Mouse (Mus musculus) forebrain, postnatal 0 days (tissue): ENCODE data around the gene Teddm1a. TPM values are rescaled to one million over a fixed set of nuclear protein-coding genes. Genes with fewer than 3 reads are reported as not detected.

Experiments used
- ATAC-seq: fragments of 200-750 bp; cut with Nextera tagmentation; 2 replicates; pipeline ENCODE4 v1.8.0; 2017; ENCODE audit warnings: mild to moderate bottlenecking, moderate library complexity
- DNase-seq: peaks from one replicate; pipeline ENCODE4 v3.0.0-alpha.2; 2015
- H3K27ac ChIP-seq: fragments of 300-500 bp; sonication (generic); 2 replicates; pipeline ENCODE4 v1.5.1; 2014; ENCODE audit warnings: low read depth, mild to moderate bottlenecking, antibody characterized with exemption, low read length, moderate library complexity, mixed read lengths
- H3K27me3 ChIP-seq: fragments of 300-500 bp; sonication (generic); 2 replicates; pipeline ENCODE4 v1.6.1; 2014; ENCODE audit warnings: mild to moderate bottlenecking, low read length, mixed read lengths; ENCODE audit not compliant: insufficient read depth
- H3K36me3 ChIP-seq: fragments of 300-500 bp; sonication (generic); 2 replicates; pipeline ENCODE4 v1.6.1; 2014; ENCODE audit warnings: mild to moderate bottlenecking, moderate library complexity; ENCODE audit not compliant: insufficient read depth
- H3K4me1 ChIP-seq: fragments of 300-500 bp; sonication (generic); 2 replicates; pipeline ENCODE4 v1.6.1; 2014; ENCODE audit warnings: antibody characterized with exemption; ENCODE audit not compliant: insufficient read depth
- H3K4me2 ChIP-seq: fragments of 300-500 bp; sonication (generic); 2 replicates; pipeline ENCODE4 v1.6.1; 2014; ENCODE audit warnings: low read depth, mild to moderate bottlenecking, moderate library complexity
- H3K4me3 ChIP-seq: fragments of 300-500 bp; sonication (generic); 2 replicates; pipeline ENCODE4 v1.5.1; 2014; ENCODE audit warnings: low read depth, low read length, mixed read lengths
- H3K9ac ChIP-seq: fragments of 300-500 bp; sonication (generic); 2 replicates; pipeline ENCODE4 v1.6.1; 2014; ENCODE audit warnings: mild to moderate bottlenecking
- H3K9me3 ChIP-seq: fragments of 300-500 bp; sonication (generic); 2 replicates; pipeline ENCODE4 v1.6.1; 2016; ENCODE audit warnings: low read length
- CTCF ChIP-seq: sonication (generic); IDR thresholded peaks from 2 replicates; pipeline ENCODE4 v1.5.1; 2016; ENCODE audit warnings: antibody characterized with exemption, control low read depth, low read depth
- WGBS: fragments of 180-500 bp; shearing (Covaris S2); extraction: QIAGEN DNeasy Blood & Tissue Kit; methylation state at CpG from one replicate; pipeline ENCODE4 v1.1.7; 2014; 5-methylcytosine and 5-hydroxymethylcytosine counted together
- polyA plus RNA-seq: library from polyadenylated mRNA; unstranded; fragments of >200 nt; fragmentation: Nextera tagmentation; extraction: Ambion mirVana; gene quantifications from 2 replicates; pipeline ENCODE4 v1.2.1, GENCODE M21; 2015
- total RNA-seq: library from RNA; depleted of rRNA; stranded (reverse); fragments of >200 nt; gene quantifications from 2 replicates; pipeline ENCODE4 v1.2.3, GENCODE M21; 2014

The Teddm1a gene
- total and polyA plus RNA-seq, 2 experiments from 2014 or later = 0.11 TPM; not detected in 1

- no peaks in the 10 kb centered on the region for H3K9me3 ChIP-seq
- DNase-seq (no peak), ATAC-seq (no peak)
- H3K4me1 ChIP-seq = peaks cover 20% of the 10 kb centered on the region; the same call in 1 of the 2 replicates
- no peak for TF ChIP-seq CTCF
- no peak overlapping the region for H3K27ac ChIP-seq
- no peak overlapping the region for H3K9ac ChIP-seq
- no peak overlapping the region for H3K4me2 ChIP-seq
- H3K4me3 ChIP-seq = no peak overlapping the region
- H3K27me3 ChIP-seq = no peaks in the 10 kb centered on the region
- WGBS = 95% methylated on average over 14 of the region's 14 CpGs
- peaks cover 64% of the 10 kb centered on the region for H3K36me3 ChIP-seq
These were observed 12.7 kb downstream of the Teddm1a start for GRCm38 (mm10) chr1:153904236-153904635.

DNA sequence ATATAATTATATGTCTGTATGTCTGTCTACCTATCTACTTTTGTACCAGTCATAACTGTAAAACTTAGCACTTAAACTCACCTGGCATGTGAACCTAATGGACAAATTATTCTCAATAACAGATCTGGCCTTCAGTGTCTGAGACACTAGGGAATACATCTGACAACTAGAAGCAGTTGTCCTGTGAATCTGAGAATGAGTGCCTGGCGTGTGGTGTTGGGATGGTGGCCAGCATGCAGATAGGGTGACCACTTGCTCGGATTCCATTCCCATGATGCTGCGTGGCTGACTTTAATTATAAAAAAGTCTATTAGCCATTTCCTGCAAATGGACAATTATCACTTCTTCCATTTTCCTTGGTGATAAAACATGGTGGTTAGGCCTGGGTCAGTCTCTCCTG lies 14.3 kb downstream of the Teddm1a start:
- Histone ChIP-seq H3K36me3 (peaks cover 77% of the 10 kb centered on the region), H3K4me3 (no peak overlapping the region), H3K27ac (no peak overlapping the region), H3K4me1 (peaks cover 20% of the 10 kb centered on the region; the same call in 1 of the 2 replicates), H3K9ac (no peak overlapping the region), H3K27me3 (no peaks in the 10 kb centered on the region), H3K4me2 (no peak overlapping the region), H3K9me3 (no peaks in the 10 kb centered on the region)
- TF ChIP-seq CTCF = no peak
- WGBS = 90% methylated on average over 3 of the region's 3 CpGs
- no peak for ATAC-seq
- DNase-seq = no peak

DNA sequence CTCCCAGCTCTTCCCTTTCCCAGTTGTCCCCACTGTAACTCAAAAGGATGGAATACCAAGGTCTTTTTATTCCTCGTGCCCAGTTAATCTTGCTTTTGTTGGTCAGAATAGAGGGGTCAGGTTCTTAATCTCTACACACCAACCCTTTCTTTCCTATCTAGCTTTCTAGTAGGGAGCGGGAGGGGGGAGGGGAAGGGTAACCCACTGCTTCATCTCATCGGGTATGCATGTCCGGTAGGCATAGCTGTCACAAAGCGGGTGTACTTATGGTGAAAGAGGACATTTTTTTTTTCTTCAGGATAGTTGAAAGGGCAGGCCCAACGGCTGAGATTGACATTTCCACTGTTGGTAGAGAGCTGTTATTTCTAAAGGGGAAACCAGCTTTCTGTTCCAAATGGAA lies 16.7 kb downstream of the Teddm1a start:
- H3K4me1 ChIP-seq = no peaks in the 10 kb centered on the region
- H3K27ac ChIP-seq = no peak overlapping the region
- no peak overlapping the region for H3K4me2 ChIP-seq
- H3K9ac ChIP-seq = no peak overlapping the region; the same call in 1 of the 2 replicates
- H3K36me3 ChIP-seq = peaks cover 72% of the 10 kb centered on the region
- H3K27me3 ChIP-seq = no peaks in the 10 kb centered on the region
- no peak overlapping the region for H3K4me3 ChIP-seq
- TF ChIP-seq CTCF = no peak
- 38% methylated on average over 6 of the region's 6 CpGs for WGBS
- H3K9me3 ChIP-seq = no peaks in the 10 kb centered on the region
- no peak for DNase-seq
- no peak for ATAC-seq

GRCm38 (mm10) chr1:153908741-153909140 lies 17.2 kb downstream of the Teddm1a start:
- no peaks in the 10 kb centered on the region for H3K9me3 ChIP-seq

DNA sequence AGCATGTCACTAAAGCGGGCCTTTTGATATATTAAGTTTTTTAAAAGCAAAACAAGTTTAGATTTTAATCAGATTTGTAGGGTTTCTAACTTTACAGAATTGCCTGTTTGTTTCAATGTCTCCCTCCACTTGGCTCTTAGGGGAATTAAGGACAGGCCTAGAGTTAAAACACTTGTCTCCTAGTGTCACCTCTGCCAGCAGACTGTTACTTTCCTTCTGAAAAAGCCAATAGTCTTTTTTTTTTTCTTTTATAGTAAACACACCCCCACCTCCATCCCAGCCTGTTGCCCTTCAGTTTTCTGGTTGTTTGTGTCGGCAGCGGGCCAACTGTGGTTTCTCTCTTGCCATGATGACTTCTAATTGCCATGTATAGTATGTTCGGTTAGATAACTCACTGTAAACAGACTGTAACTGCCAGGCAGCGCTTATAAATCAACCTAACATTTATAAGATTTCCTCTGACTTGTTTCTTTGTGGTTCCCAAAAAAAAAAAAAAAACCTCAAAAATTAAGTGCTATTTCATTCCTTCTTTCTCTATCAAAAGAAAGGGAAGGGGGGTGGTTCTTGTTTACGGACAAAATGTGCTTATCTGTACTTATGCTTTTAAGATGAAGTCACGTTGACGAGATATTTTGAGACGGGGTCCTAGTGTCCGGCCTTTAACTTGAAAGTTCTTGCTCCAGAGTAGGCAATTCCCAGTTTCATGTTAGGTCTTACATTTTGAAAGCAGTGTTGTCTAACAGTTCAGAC lies 17.8 kb downstream of the Teddm1a start:
- H3K27me3 ChIP-seq = no peaks in the 10 kb centered on the region
- H3K36me3 ChIP-seq = peaks cover 60% of the 10 kb centered on the region
- whole genome bisulfite sequencing = 86% methylated on average over 10 of the region's 10 CpGs
- H3K27ac ChIP-seq = no peak overlapping the region
- TF ChIP-seq CTCF = no peak
- no peak overlapping the region for H3K9ac ChIP-seq
- no peak overlapping the region for H3K4me2 ChIP-seq
- DNase-seq = no peak
- no peak overlapping the region for H3K4me3 ChIP-seq
- H3K9me3 ChIP-seq = no peaks in the 10 kb centered on the region
- ATAC-seq = no peak
- H3K4me1 ChIP-seq = no peaks in the 10 kb centered on the region

More at GRCm38 (mm10) chr1:153908741-153909140, 17.2 kb downstream of the Teddm1a start:
- DNase-seq (no peak), ATAC-seq (no peak)
- Histone ChIP-seq H3K4me2 (no peak overlapping the region), H3K4me1 (no peaks in the 10 kb centered on the region), H3K36me3 (peaks cover 66% of the 10 kb centered on the region), H3K4me3 (no peak overlapping the region), H3K27me3 (no peaks in the 10 kb centered on the region), H3K27ac (no peak overlapping the region), H3K9ac (no peak overlapping the region; the same call in 1 of the 2 replicates)
- WGBS = 87% methylated on average over 4 of the region's 4 CpGs
- no peak for TF ChIP-seq CTCF

DNA sequence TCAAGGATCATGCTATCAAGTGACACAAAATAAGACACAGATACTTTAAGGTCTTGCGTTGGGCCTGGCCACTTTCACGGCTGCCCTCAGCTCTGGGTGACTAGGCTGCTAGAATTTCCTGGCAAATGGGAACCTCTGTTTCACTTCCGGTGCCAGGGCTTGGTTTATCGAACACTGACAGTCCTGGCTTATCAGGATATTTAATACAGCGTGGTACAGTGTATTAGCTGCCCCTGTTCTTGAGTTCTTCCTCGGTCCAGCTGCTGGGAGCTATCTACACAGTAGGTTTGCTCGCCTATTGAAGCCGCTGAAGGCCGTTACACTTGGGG lies 18.4 kb downstream of the Teddm1a start:
- no peak for DNase-seq
- peaks cover 54% of the 10 kb centered on the region for H3K36me3 ChIP-seq
- H3K9me3 ChIP-seq = no peaks in the 10 kb centered on the region
- no peaks in the 10 kb centered on the region for H3K27me3 ChIP-seq
- no peak for TF ChIP-seq CTCF
- no peak overlapping the region for H3K4me3 ChIP-seq
- H3K4me1 ChIP-seq = no peaks in the 10 kb centered on the region
- WGBS = 92% methylated on average over 9 of the region's 9 CpGs
- ATAC-seq = no peak; the same call in 1 of the 2 replicates
- H3K27ac ChIP-seq = no peak overlapping the region
- H3K9ac ChIP-seq = no peak overlapping the region
- no peak overlapping the region for H3K4me2 ChIP-seq

- H3K4me1 ChIP-seq = no peaks in the 10 kb centered on the region
- WGBS = 86% methylated on average over 5 of the region's 5 CpGs
- H3K36me3 ChIP-seq = peaks cover 49% of the 10 kb centered on the region
- H3K4me2 ChIP-seq = no peak overlapping the region
- TF ChIP-seq CTCF = no peak
- H3K4me3 ChIP-seq = no peak overlapping the region
- DNase-seq (no peak), ATAC-seq (no peak)
- no peaks in the 10 kb centered on the region for H3K27me3 ChIP-seq
- no peak overlapping the region for H3K9ac ChIP-seq
- H3K27ac ChIP-seq = no peak overlapping the region
- H3K9me3 ChIP-seq = no peaks in the 10 kb centered on the region
These were observed 18.9 kb downstream of the Teddm1a start for GRCm38 (mm10) chr1:153910423-153910822.
